Mouse (Mus musculus): ENCODE results near the gene Slc35c1.

GRCm38 (mm10) chr2:92408309-92409045 lies 51.9 kb downstream of the Slc35c1 start:
- no peak for TF ChIP-seq CTCF (IDR thresholded peaks at IDR 0.05; ENCODE audit: control insufficient read depth, insufficient read depth, low read length)
- TF ChIP-seq POLR2A (IDR thresholded peaks at IDR 0.05; ENCODE audit: borderline replicate concordance, control insufficient read depth, low read depth, low read length), result no peak

Data from bone marrow, adult 2 months (tissue).